Mouse (Mus musculus): Measurements from ENCODE around the gene Foxc2. TPM values are rescaled to one million over a fixed set of nuclear protein-coding genes. Genes with fewer than 3 reads are reported as not detected.
"Not testable (repeated sequence)": the region's sequence is repeated elsewhere in the genome, so short reads cannot be mapped to it uniquely, and the experiment has no call there.

Gene Foxc2
- polyA plus RNA-seq, 1 experiment from 2014 or later: 6.4 TPM

DNA sequence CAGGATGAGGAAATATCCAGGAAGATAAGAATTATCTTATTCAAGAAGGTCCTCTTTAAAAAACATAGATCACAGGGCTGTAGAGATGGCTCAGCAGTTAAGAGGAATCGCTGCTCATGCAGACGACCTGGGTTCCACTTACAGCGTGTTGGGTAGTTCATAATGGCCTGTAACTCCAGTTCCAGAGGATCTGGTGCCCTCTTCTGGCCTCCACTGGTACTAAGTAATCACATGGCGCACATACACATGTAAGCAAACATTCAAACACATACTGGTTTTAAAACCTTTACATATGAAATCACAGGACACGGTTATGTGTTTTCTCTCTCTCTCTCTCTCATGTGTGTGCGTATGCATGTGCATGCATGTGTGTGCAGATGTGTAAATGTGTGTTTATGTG, 20.9 kb downstream of the Foxc2 start:
- no peaks in the 10 kb centered on the region for H3K36me3 ChIP-seq (ENCODE audit: control insufficient read depth, insufficient read depth, low read length)
- ATAC-seq (ENCODE audit: insufficient number of reproducible peaks, insufficient read depth, low FRiP score, low read depth): no peak
- H3K9me3 ChIP-seq (ENCODE audit: control insufficient read depth, low read length): peaks cover 7% of the 10 kb centered on the region
- 91% methylated on average over 6 of the region's 6 CpGs for WGBS
- peaks cover 7 to 8% of the 10 kb centered on the region in 2 experiments; a peak in 3 of 4 replicates for H3K4me1 ChIP-seq (ENCODE audit: control insufficient read depth in 2 of 2, insufficient read depth in 2 of 2, low read length in 2 of 2)
- H3K9ac ChIP-seq (ENCODE audit: low read length): no peak overlapping the region
- no peak overlapping the region for H3K4me2 ChIP-seq (ENCODE audit: low read length)
- no peak overlapping the region for H3K27ac ChIP-seq (replicated peaks in 1 of 2; ENCODE audit: control insufficient read depth in 1 of 2, insufficient read depth in 1 of 2, low read depth in 2 of 2, low read length in 2 of 2)
- no peaks in the 10 kb centered on the region for H3K27me3 ChIP-seq (ENCODE audit: control insufficient read depth, insufficient read depth, low read length)
- no peak overlapping the region for H3K4me3 ChIP-seq (ENCODE audit: control insufficient read depth in 1 of 2, insufficient read depth in 1 of 2, low read depth in 1 of 2, low read length in 2 of 2)

- 64% methylated on average over 4 of the region's 6 CpGs for WGBS
- not testable (repeated sequence) for H3K4me1 ChIP-seq (ENCODE audit: control insufficient read depth in 2 of 2, insufficient read depth in 2 of 2, low read length in 2 of 2); H3K27ac ChIP-seq (replicated peaks in 1 of 2; ENCODE audit: control insufficient read depth in 1 of 2, insufficient read depth in 1 of 2, low read depth in 2 of 2, low read length in 2 of 2); H3K9ac ChIP-seq (ENCODE audit: low read length); H3K4me3 ChIP-seq (ENCODE audit: control insufficient read depth in 1 of 2, insufficient read depth in 1 of 2, low read depth in 1 of 2, low read length in 2 of 2); H3K36me3 ChIP-seq (ENCODE audit: control insufficient read depth, insufficient read depth, low read length); ATAC-seq (ENCODE audit: insufficient number of reproducible peaks, insufficient read depth, low FRiP score, low read depth); H3K27me3 ChIP-seq (ENCODE audit: control insufficient read depth, insufficient read depth, low read length); H3K4me2 ChIP-seq (ENCODE audit: low read length); H3K9me3 ChIP-seq (ENCODE audit: control insufficient read depth, low read length)
Observed at GRCm38 (mm10) chr8:121145457-121146134, 29.6 kb downstream of the Foxc2 start.

DNA sequence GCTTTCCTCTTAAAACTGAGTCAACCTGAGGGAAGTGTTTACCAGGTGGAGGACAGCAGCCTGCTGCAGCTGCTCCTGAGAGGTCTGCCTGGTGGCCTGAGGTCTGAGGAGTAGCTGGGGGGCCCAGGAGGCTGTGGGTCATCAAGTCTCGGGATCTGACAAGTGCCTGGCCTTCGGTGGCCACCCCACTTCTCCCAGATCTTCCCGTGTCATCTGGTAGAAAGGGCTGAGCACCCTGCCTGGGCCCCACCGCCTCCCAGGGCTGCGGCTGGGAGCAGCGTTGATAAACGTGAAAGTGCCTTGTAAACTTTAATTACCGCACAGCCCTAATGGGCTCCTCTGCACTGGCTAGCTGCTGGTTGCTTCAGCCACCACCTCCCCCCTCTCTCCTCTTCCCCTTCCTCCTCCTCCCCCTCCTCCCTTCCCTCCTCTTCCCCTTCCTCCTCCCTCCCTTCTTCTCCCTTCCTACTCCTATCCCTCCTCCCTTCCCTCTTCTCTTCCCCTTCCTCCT, 32.7 kb downstream of the Foxc2 start:
- Histone ChIP-seq H3K27me3 (ENCODE audit: control insufficient read depth, insufficient read depth, low read length) (no peaks in the 10 kb centered on the region), H3K4me3 (ENCODE audit: control insufficient read depth in 1 of 2, insufficient read depth in 1 of 2, low read depth in 1 of 2, low read length in 2 of 2) (no peak overlapping the region), H3K4me2 (ENCODE audit: low read length) (no peak overlapping the region), H3K27ac (replicated peaks in 1 of 2; ENCODE audit: control insufficient read depth in 1 of 2, insufficient read depth in 1 of 2, low read depth in 2 of 2, low read length in 2 of 2) (no peak overlapping the region), H3K9me3 (ENCODE audit: control insufficient read depth, low read length) (no peaks in the 10 kb centered on the region), H3K9ac (ENCODE audit: low read length) (peak overlapping the region; percentile 16; the same call in 1 of the 2 replicates), H3K36me3 (ENCODE audit: control insufficient read depth, insufficient read depth, low read length) (no peaks in the 10 kb centered on the region), H3K4me1 (ENCODE audit: control insufficient read depth in 2 of 2, insufficient read depth in 2 of 2, low read length in 2 of 2) (peaks cover 15 to 17% of the 10 kb centered on the region in 2 experiments; a peak in 3 of 4 replicates)
- no peak for ATAC-seq (ENCODE audit: insufficient number of reproducible peaks, insufficient read depth, low FRiP score, low read depth)
- WGBS: 11% methylated on average over 8 of the region's 8 CpGs

DNA sequence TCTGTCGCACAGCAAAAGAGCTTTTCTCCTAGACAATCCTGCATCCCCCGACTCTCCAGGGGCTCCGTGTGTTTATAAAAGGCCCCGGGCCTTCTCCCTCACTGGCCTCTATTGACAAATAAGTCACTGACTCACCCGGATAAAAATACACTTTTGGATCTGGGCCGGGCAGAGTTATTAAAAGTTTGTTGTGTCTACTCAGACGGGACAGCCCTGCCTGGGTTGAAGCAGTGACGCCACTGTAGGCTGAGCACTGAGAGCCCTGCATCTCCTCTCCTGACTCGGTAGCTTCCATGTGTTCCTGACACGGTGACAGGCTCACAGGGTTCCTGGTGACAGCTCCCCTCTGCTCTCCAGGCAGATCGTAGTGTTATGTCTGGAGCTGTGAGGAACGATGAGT, 36.4 kb downstream of the Foxc2 start:
- WGBS: 22% methylated on average over 12 of the region's 12 CpGs
- H3K4me3 ChIP-seq (ENCODE audit: control insufficient read depth in 1 of 2, insufficient read depth in 1 of 2, low read depth in 1 of 2, low read length in 2 of 2): no peak overlapping the region
- no peaks in the 10 kb centered on the region for H3K36me3 ChIP-seq (ENCODE audit: control insufficient read depth, insufficient read depth, low read length)
- peaks cover 13 to 14% of the 10 kb centered on the region in 2 experiments; a peak in 3 of 4 replicates for H3K4me1 ChIP-seq (ENCODE audit: control insufficient read depth in 2 of 2, insufficient read depth in 2 of 2, low read length in 2 of 2)
- 0 out of 2 replicates have a peak, but pooled peaks have one; percentile 20 for ATAC-seq (ENCODE audit: insufficient number of reproducible peaks, insufficient read depth, low FRiP score, low read depth)
- no peaks in the 10 kb centered on the region for H3K9me3 ChIP-seq (ENCODE audit: control insufficient read depth, low read length)
- H3K4me2 ChIP-seq (ENCODE audit: low read length): no peak overlapping the region
- no peaks in the 10 kb centered on the region for H3K27me3 ChIP-seq (ENCODE audit: control insufficient read depth, insufficient read depth, low read length)
- H3K9ac ChIP-seq (ENCODE audit: low read length): 0 out of 2 replicates have a peak overlapping the region, but pooled peaks have one; percentile 14
- H3K27ac ChIP-seq (replicated peaks in 1 of 2; ENCODE audit: control insufficient read depth in 1 of 2, insufficient read depth in 1 of 2, low read depth in 2 of 2, low read length in 2 of 2): peak overlapping the region in 1 of 2 experiments; percentile 35; a peak in 1 of 4 replicates

GRCm38 (mm10) chr8:121156990-121157491, 41.1 kb downstream of the Foxc2 start:
- no peak for ATAC-seq (ENCODE audit: insufficient number of reproducible peaks, insufficient read depth, low FRiP score, low read depth)
- no peak overlapping the region for H3K27ac ChIP-seq (replicated peaks in 1 of 2; ENCODE audit: control insufficient read depth in 1 of 2, insufficient read depth in 1 of 2, low read depth in 2 of 2, low read length in 2 of 2)
- peaks cover 19% of the 10 kb centered on the region in 2 experiments; a peak in 3 of 4 replicates for H3K4me1 ChIP-seq (ENCODE audit: control insufficient read depth in 2 of 2, insufficient read depth in 2 of 2, low read length in 2 of 2)
- no peaks in the 10 kb centered on the region for H3K9me3 ChIP-seq (ENCODE audit: control insufficient read depth, low read length)
- H3K27me3 ChIP-seq (ENCODE audit: control insufficient read depth, insufficient read depth, low read length): no peaks in the 10 kb centered on the region
- 86% methylated on average over 7 of the region's 7 CpGs for WGBS
- no peak overlapping the region for H3K9ac ChIP-seq (ENCODE audit: low read length)
- no peak overlapping the region for H3K4me2 ChIP-seq (ENCODE audit: low read length)
- H3K36me3 ChIP-seq (ENCODE audit: control insufficient read depth, insufficient read depth, low read length): no peaks in the 10 kb centered on the region
- H3K4me3 ChIP-seq (ENCODE audit: control insufficient read depth in 1 of 2, insufficient read depth in 1 of 2, low read depth in 1 of 2, low read length in 2 of 2): no peak overlapping the region

DNA sequence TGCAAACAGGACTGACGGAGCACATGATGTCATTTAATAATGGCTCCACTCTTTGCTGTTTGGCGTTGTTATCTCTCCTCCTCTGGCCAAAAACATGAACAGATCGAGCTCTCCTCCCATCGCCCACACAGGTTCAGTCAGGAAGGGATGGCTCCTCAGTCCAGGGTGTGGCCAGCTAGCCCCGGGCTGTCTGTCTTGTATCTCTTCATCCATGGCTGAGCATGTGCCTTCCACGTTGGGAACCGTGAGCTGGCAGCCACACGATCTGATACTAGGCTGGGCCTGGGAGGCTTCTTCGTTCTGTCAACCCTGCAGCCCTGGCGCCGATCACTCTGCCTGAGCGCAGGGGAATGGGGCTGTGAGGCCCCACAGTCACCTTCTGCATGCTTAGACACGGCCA, 42.8 kb downstream of the Foxc2 start:
- no peaks in the 10 kb centered on the region for H3K27me3 ChIP-seq (ENCODE audit: control insufficient read depth, insufficient read depth, low read length)
- ATAC-seq (ENCODE audit: insufficient number of reproducible peaks, insufficient read depth, low FRiP score, low read depth): no peak
- H3K4me2 ChIP-seq (ENCODE audit: low read length): no peak overlapping the region
- no peaks in the 10 kb centered on the region for H3K9me3 ChIP-seq (ENCODE audit: control insufficient read depth, low read length)
- no peak overlapping the region for H3K4me3 ChIP-seq (ENCODE audit: control insufficient read depth in 1 of 2, insufficient read depth in 1 of 2, low read depth in 1 of 2, low read length in 2 of 2)
- 34% methylated on average over 13 of the region's 13 CpGs for WGBS
- no peaks in the 10 kb centered on the region for H3K36me3 ChIP-seq (ENCODE audit: control insufficient read depth, insufficient read depth, low read length)
- H3K27ac ChIP-seq (replicated peaks in 1 of 2; ENCODE audit: control insufficient read depth in 1 of 2, insufficient read depth in 1 of 2, low read depth in 2 of 2, low read length in 2 of 2): no peak overlapping the region
- peaks cover 18 to 23% of the 10 kb centered on the region in 2 experiments for H3K4me1 ChIP-seq (ENCODE audit: control insufficient read depth in 2 of 2, insufficient read depth in 2 of 2, low read length in 2 of 2)
- peak overlapping the region; percentile 5; the same call in 1 of the 2 replicates for H3K9ac ChIP-seq (ENCODE audit: low read length)

- peaks cover 25 to 33% of the 10 kb centered on the region in 2 experiments for H3K4me1 ChIP-seq (ENCODE audit: control insufficient read depth in 2 of 2, insufficient read depth in 2 of 2, low read length in 2 of 2)
- no peaks in the 10 kb centered on the region for H3K36me3 ChIP-seq (ENCODE audit: control insufficient read depth, insufficient read depth, low read length)
- no peaks in the 10 kb centered on the region for H3K27me3 ChIP-seq (ENCODE audit: control insufficient read depth, insufficient read depth, low read length)
- WGBS: 80% methylated on average over 5 of the region's 5 CpGs
- H3K4me3 ChIP-seq (ENCODE audit: control insufficient read depth in 1 of 2, insufficient read depth in 1 of 2, low read depth in 1 of 2, low read length in 2 of 2): no peak overlapping the region
- no peak for ATAC-seq (ENCODE audit: insufficient number of reproducible peaks, insufficient read depth, low FRiP score, low read depth)
- H3K9me3 ChIP-seq (ENCODE audit: control insufficient read depth, low read length): no peaks in the 10 kb centered on the region
- no peak overlapping the region for H3K27ac ChIP-seq (replicated peaks in 1 of 2; ENCODE audit: control insufficient read depth in 1 of 2, insufficient read depth in 1 of 2, low read depth in 2 of 2, low read length in 2 of 2)
- H3K4me2 ChIP-seq (ENCODE audit: low read length): no peak overlapping the region
- no peak overlapping the region for H3K9ac ChIP-seq (ENCODE audit: low read length)
Observed at GRCm38 (mm10) chr8:121161437-121161836, 45.5 kb downstream of the Foxc2 start.

Data from heart, embryonic 14.5 days (tissue).